Mouse (Mus musculus): ENCODE measurements around the gene Olfr1350.
"Not testable (repeated sequence)": the region's sequence is repeated elsewhere in the genome, so short reads cannot be mapped to it uniquely, and the experiment has no call there.

Gene Olfr1350

DNA sequence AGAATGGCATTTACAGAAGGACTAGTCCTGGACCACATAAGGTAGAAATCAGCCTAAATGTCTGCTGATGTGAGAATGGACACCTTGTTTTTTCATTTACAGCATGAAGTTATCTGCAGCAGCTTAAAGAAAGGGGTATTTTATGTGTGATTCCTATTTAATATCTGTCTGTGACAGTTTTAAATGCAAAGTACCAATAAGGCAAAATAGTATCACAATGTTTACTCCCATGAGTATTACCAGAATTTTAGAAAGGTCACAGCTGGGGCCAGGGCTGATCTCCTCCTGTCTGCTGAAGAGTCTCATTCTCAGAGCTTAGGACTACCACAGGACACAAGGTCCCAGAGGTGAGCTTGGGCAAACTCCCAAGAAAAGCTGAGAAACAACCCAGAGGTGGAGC is at the start of gene Olfr1350:
Gene Olfr1350, plus strand, starts transcription at position 301 of the 400 bp plus-strand sequence.
- no peak for DNase-seq

DNA sequence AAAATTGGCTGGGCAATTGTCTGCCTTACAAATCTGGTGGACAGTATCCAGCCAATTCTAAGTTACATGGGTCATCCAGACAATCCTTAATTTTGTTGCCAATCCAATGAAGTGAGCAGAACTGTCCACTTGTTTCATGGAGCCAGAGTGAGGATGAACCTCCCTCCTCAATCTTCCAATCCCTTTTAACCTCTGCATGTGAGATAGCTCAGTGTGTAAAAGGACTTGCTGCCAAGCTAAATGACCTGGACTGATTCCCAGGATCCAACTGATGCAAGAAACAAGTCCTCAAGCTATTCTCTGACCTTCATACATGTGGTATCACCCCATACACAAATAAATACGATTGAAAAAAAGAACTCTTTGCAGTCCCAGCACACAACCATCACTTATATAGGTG is 43.0 kb upstream of the Olfr1350 start:
- DNase-seq: no peak

DNA sequence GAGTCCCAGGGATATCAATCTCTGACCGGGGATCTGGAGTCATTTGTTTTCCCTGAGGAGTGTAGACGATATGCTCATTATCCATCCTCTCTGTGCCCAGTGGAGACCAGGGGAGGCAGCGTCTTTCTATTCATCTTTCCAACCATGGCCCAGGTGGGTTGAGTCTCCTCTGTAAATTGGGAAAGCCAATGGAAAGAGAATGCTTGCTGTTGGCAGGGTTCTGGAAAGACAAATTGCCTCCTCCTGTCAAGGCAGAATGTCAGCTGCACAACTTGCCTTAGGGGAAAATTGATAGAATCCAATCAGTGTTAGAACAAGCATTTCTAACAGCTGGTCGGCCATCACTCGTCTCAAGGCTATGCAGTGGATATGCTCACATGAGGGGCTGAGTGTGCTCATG is 41.8 kb upstream of the Olfr1350 start, which contains the start of gene Olfr1349:
Gene Olfr1349, minus strand, starts transcription at position 101 of the 400 bp plus-strand sequence.
- no peak for DNase-seq

DNA sequence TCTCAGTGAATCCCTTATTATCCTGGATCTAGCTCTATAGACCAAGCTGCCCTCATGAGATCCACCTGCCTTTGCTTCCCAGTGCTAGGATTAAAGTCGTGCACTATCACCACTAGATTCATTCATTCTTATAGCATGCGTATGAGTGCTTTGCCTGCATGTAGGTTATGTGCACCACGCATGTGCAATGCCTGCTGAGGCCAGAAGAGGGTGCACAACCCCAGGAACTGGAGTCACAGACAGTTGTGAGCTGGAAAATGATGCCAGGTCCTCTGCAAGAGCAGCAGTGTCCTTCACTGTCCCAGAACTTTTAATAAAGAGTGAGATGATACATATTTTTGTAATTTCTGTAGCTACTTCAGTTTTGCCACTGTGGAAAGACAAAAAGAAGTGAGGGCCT is 39.6 kb upstream of the Olfr1350 start:
- no peak for DNase-seq

DNA sequence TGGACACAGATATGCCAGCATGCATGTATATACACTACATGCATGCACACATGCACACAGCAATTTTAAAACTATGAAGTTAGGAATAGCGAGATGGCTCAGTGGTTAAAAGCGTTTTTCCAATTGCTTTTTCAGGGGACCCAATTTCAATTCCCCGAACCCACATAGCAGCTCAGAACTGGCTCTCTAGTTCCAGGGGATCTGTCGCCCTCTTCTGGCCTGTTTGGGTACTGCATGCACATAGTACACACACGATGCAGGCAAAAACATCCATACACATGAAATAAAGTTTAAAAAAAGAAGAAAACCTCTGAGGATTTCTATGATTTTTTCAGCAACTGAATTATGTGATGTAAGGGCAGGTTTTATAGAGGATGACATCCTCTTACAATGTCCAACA is 38.5 kb upstream of the Olfr1350 start:
- peak; percentile 19 to 22 for DNase-seq

DNA sequence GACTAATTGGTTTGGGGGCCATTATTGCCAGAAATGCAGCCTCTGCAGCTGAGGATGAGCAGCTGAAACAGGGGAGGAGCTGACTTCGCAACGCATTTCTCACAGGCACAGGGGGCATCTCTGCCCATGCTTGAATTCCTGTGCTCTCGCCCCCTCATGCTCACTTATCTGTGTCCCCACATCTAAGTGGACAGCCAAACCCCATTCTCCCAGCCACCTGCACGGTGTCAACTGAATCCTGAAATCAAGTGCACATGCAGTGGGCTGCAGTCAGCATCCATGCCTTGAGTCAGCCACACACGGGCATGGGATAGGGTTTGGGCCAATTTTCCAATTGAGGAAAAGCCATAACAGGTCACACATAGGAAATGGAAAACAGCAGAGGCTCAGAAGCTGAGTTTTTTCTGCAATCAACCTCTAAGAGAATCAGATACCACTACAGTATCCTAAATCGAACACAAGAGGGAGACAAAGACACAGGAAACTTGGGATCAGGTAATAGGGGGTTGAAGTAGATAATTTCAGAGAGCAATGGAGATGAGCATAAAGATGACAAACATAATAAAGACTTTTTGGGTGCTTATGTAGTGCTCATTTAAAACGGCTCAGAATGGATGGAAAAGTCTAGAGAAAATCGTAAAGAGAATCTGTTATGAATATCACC is 21.6 kb downstream of the Olfr1350 start:
- no peak for DNase-seq

DNA sequence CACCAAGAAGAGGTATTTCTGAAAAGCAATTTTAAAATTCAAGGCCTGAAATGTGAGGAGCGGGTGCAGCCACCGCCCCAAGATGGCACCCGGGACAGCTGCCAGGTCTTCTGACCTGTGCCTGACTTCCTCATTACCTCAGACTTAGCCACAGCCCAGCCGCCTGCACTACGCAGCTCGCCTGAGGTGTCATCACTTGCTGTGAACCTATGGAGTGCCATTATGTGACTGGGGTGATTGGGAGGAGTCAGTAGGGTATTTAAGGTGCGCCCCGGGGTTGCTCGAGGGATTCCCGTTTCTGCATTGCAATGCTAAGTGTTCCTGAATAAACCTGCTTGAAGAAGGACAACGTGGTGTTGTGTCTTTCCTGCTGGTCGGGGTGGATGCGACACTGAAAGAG is 24.1 kb downstream of the Olfr1350 start:
- not testable (repeated sequence) for DNase-seq

DNA sequence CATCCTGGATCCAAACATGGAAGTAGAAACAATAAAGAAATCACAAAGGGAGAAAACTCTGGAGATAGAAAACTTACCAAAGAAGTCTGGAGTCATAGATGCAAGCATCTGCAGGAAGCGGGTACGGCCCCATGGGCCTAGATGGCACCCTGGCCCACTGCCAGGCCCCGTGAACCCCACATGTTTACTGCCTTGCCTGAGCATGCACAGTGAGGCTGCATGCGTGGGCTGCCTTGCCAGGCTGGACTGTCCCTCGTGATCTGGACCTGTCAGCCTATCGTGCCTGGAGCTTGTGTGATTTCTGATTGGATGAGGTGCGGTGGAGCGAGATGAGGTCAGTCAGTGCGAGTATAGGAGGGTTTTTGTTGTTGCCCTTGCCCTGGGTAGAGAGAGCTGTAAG is 38.7 kb downstream of the Olfr1350 start:
- no peak for DNase-seq

Measured in kidney, postnatal 4 days (tissue).